Mouse (Mus musculus) liver, postnatal 0 days (tissue): ENCODE data around the gene Ccni.

Experiments
- CTCF ChIP-seq: sonication (generic); IDR thresholded peaks from 2 replicates; pipeline ENCODE4 v1.5.1; 2016; ENCODE audit warnings: antibody characterized with exemption, low read depth
- EP300 ChIP-seq: IDR thresholded peaks from 2 replicates; pipeline ENCODE4 v1.6.1; 2016; ENCODE audit warnings: antibody characterized with exemption, low read depth, mild to moderate bottlenecking

DNA sequence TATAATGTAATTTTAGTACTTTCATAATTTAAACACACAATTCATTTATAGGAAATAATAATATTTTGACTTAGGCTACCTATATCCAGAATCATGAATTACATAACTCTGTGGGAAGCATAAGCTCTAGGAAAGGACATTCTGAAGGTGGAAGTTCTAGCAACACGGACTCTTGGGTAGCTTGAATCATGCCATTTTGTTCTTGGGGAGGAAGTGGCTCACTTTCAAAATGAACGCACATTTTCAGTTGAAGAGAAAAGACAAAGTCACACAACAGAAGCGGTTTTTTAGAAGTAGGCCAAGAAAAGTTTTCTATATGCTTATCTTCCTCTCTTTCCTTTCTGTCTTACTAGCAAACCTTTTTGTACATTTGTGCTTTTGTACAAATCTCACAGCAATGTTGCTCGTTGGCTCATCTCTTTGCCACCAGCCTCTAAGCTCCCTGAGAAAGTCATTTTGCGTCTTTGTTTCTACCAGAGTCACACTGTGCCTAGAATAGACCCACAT, 49.5 kb upstream of the Ccni start:
- no peak for TF ChIP-seq CTCF
- no peak for TF ChIP-seq EP300
